ENCODE assay signal across 8 mouse cellular contexts in the genomic region with DNA sequence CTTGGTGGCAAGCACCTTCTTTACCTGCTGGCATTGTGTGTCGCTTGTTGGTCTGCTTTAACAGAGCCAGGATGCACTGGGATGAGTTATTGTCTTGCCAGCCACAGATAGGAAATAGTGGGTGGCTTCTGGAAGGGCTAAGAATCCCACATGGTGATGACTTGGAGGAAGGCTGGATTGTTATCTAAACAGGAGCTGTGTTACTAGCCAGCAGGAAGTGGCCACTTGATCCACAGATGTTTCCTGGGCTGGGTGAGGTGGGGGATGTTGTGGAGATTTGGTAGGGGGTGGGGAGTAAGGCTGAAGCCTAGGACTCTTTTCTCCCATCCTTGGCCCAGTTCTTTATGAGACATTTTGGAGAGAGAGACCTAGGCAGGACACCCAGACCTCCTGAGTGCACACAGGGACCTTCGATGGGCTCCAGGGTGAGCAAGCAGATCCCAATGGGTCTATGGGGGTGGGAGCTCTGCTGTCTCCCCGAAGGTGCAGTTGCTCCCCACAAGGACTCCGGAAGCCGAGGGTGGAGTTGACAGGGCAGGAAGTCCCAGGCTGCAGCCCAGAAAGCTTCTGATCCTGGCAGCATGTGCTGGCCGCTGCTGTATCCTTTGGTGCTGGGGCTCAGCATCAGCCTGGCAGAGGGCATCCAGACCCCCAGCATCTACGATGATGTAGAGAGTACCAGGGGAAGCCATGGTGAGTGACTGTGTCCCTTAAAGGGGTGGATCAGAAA. TPM values are rescaled to one million over a fixed set of nuclear protein-coding genes. Genes with fewer than 3 reads are reported as not detected.
DNase-seq lines count a peak whose midpoint lies in the region; ATAC-seq and TF ChIP-seq lines count a peak whose summit lies in the region.

A gene (plus strand): TSS at position 559 of the 730 bp plus-strand sequence.

- H3K4me1 ChIP-seq in forebrain, embryonic 11.5 days (replicated peaks; ENCODE audit: control insufficient read depth, insufficient read depth, low read length): no peaks in the 10 kb centered on the region
- H3K4me1 ChIP-seq in forebrain, embryonic 16.5 days (replicated peaks; ENCODE audit: control insufficient read depth, insufficient read depth, low read length): no peaks in the 10 kb centered on the region
- peaks cover 3% of the 10 kb centered on the region; the same call in 1 of the 2 replicates for H3K4me1 ChIP-seq in heart, postnatal 0 days (ENCODE audit: control insufficient read depth, insufficient read depth)
- H3K4me1 ChIP-seq in liver, embryonic 13.5 days (replicated peaks): no peaks in the 10 kb centered on the region
- no peaks in the 10 kb centered on the region for H3K4me1 ChIP-seq in hindbrain, embryonic 11.5 days (replicated peaks; ENCODE audit: control insufficient read depth, insufficient read depth, low read length)

- TF ChIP-seq EP300 in heart, postnatal 0 days (IDR thresholded peaks at IDR 0.05; ENCODE audit: low read depth): peak; percentile 68

- H3K9me3 ChIP-seq in forebrain, embryonic 11.5 days (ENCODE audit: control insufficient read depth, low read length): no peaks in the 10 kb centered on the region
- no peaks in the 10 kb centered on the region for H3K9me3 ChIP-seq in forebrain, embryonic 16.5 days (ENCODE audit: control insufficient read depth, low read length)
- H3K9me3 ChIP-seq in heart, postnatal 0 days (replicated peaks; ENCODE audit: control insufficient read depth, low read length): no peaks in the 10 kb centered on the region
- no peaks in the 10 kb centered on the region for H3K9me3 ChIP-seq in liver, embryonic 13.5 days (replicated peaks)
- no peaks in the 10 kb centered on the region for H3K9me3 ChIP-seq in hindbrain, embryonic 11.5 days (ENCODE audit: control insufficient read depth, low read length)

- no peak within 1 kb of the TSS for H3K4me2 ChIP-seq in forebrain, embryonic 11.5 days (ENCODE audit: low read depth, low read length, severe bottlenecking)
- H3K4me2 ChIP-seq in forebrain, embryonic 16.5 days (ENCODE audit: low read length): no peak within 1 kb of the TSS
- peak within 1 kb of the TSS; percentile 31 for H3K4me2 ChIP-seq in heart, postnatal 0 days (ENCODE audit: low read depth, low read length)
- peak within 1 kb of the TSS; percentile 17 for H3K4me2 ChIP-seq in liver, embryonic 13.5 days
- H3K4me2 ChIP-seq in hindbrain, embryonic 11.5 days (replicated peaks; ENCODE audit: low read depth, low read length): no peak within 1 kb of the TSS

- peaks cover 12% of the 10 kb centered on the region; the same call in 1 of the 2 replicates for H3K36me3 ChIP-seq in forebrain, embryonic 11.5 days (ENCODE audit: control insufficient read depth, insufficient read depth, low read length)
- H3K36me3 ChIP-seq in forebrain, embryonic 16.5 days (ENCODE audit: control insufficient read depth, insufficient read depth): peaks cover 18% of the 10 kb centered on the region
- peaks cover 22% of the 10 kb centered on the region; the same call in 1 of the 2 replicates for H3K36me3 ChIP-seq in heart, postnatal 0 days (replicated peaks; ENCODE audit: control insufficient read depth, insufficient read depth, low read length)
- peaks cover 24% of the 10 kb centered on the region for H3K36me3 ChIP-seq in liver, embryonic 13.5 days
- H3K36me3 ChIP-seq in hindbrain, embryonic 11.5 days (ENCODE audit: control insufficient read depth, insufficient read depth, low read length): peaks cover 2% of the 10 kb centered on the region; the same call in 1 of the 2 replicates

- no peak for ATAC-seq in forebrain, embryonic 11.5 days (replicated peaks; ENCODE audit: low FRiP score)
- ATAC-seq in forebrain, embryonic 16.5 days: no peak
- ATAC-seq in heart, postnatal 0 days (ENCODE audit: insufficient read depth, low read depth): peak; percentile 56
- peak; percentile 36; the same call in 1 of the 2 replicates for ATAC-seq in liver, embryonic 13.5 days (ENCODE audit: low read depth)
- no peak for ATAC-seq in hindbrain, embryonic 11.5 days (ENCODE audit: low FRiP score)

- H3K4me3 ChIP-seq in forebrain, embryonic 11.5 days (ENCODE audit: low read depth, low read length): no peak within 1 kb of the TSS
- no peak within 1 kb of the TSS for H3K4me3 ChIP-seq in forebrain, embryonic 16.5 days (replicated peaks; ENCODE audit: low read length)
- H3K4me3 ChIP-seq in heart, postnatal 0 days (ENCODE audit: low read depth, low read length): no peak within 1 kb of the TSS
- H3K4me3 ChIP-seq in liver, embryonic 13.5 days (replicated peaks): peak within 1 kb of the TSS; percentile 10
- H3K4me3 ChIP-seq in hindbrain, embryonic 11.5 days (ENCODE audit: low read depth, low read length): no peak within 1 kb of the TSS

- no peak within 1 kb of the TSS for H3K27ac ChIP-seq in forebrain, embryonic 11.5 days (ENCODE audit: low read depth, low read length)
- no peak within 1 kb of the TSS for H3K27ac ChIP-seq in forebrain, embryonic 16.5 days (ENCODE audit: low read length)
- H3K27ac ChIP-seq in heart, postnatal 0 days (ENCODE audit: low read depth): peak within 1 kb of the TSS; percentile 57
- peak within 1 kb of the TSS; percentile 57 for H3K27ac ChIP-seq in liver, embryonic 13.5 days
- H3K27ac ChIP-seq in hindbrain, embryonic 11.5 days (ENCODE audit: low read depth, low read length): no peak within 1 kb of the TSS

- TF ChIP-seq CTCF in heart, postnatal 0 days (IDR thresholded peaks at IDR 0.05; ENCODE audit: low read depth): no peak

- 91% methylated on average over 7 of the region's 7 CpGs for WGBS in forebrain, embryonic 11.5 days
- WGBS in forebrain, embryonic 16.5 days: 88% methylated on average over 7 of the region's 7 CpGs
- WGBS in heart, postnatal 0 days: 55% methylated on average over 7 of the region's 7 CpGs
- WGBS in liver, embryonic 13.5 days (ENCODE audit: insufficient replicate concordance): 11% methylated on average over 7 of the region's 7 CpGs
- WGBS in hindbrain, embryonic 11.5 days: 74% methylated on average over 7 of the region's 7 CpGs

- no peak within 1 kb of the TSS for H3K9ac ChIP-seq in forebrain, embryonic 11.5 days (ENCODE audit: low read length)
- no peak within 1 kb of the TSS for H3K9ac ChIP-seq in forebrain, embryonic 16.5 days (replicated peaks; ENCODE audit: low read depth, low read length)
- H3K9ac ChIP-seq in heart, postnatal 0 days (replicated peaks; ENCODE audit: low read depth, low read length): no peak within 1 kb of the TSS
- H3K9ac ChIP-seq in liver, embryonic 13.5 days: no peak within 1 kb of the TSS
- H3K9ac ChIP-seq in hindbrain, embryonic 11.5 days (ENCODE audit: low read depth, low read length): no peak within 1 kb of the TSS

- no peaks in the 10 kb centered on the region for H3K27me3 ChIP-seq in forebrain, embryonic 11.5 days (ENCODE audit: control insufficient read depth, insufficient read depth, low read length)
- no peaks in the 10 kb centered on the region for H3K27me3 ChIP-seq in forebrain, embryonic 16.5 days (replicated peaks; ENCODE audit: control insufficient read depth, insufficient read depth, low read length)
- no peaks in the 10 kb centered on the region for H3K27me3 ChIP-seq in heart, postnatal 0 days (ENCODE audit: control insufficient read depth, insufficient read depth, low read length)
- no peaks in the 10 kb centered on the region for H3K27me3 ChIP-seq in liver, embryonic 13.5 days
- H3K27me3 ChIP-seq in hindbrain, embryonic 11.5 days (ENCODE audit: control insufficient read depth, insufficient read depth, low read length): no peaks in the 10 kb centered on the region

- DNase-seq in forebrain, embryonic 11.5 days (ENCODE audit: low spot score): peak; percentile 42
- peak; percentile 72 for DNase-seq in 416B (ENCODE audit: low read depth)
- DNase-seq in heart, postnatal 0 days (ENCODE audit: low spot score): no peak
- no peak for DNase-seq in liver, embryonic 13.5 days
- no peak for DNase-seq in cerebellum, adult 9-10 months
- no peak for DNase-seq in hindbrain, embryonic 11.5 days (ENCODE audit: low spot score)
- DNase-seq in natural killer cell, adult 2 months (ENCODE audit: low spot score in 2 of 2): no peak

RNA-seq across cellular contexts. Expression of the gene that starts here (rescaled TPM):
- polyA plus RNA-seq in forebrain, embryonic 11.5 days (2014; fragmentation: Nextera tagmentation; extraction: Ambion mirVana): 1.1 and 1.2 TPM in 2 replicates
- polyA plus RNA-seq in forebrain, embryonic 16.5 days (2015; fragmentation: Nextera tagmentation; extraction: Ambion mirVana): 0.19 and 0.41 TPM in 2 replicates
- total RNA-seq in heart, postnatal 0 days (2014; rRNA removed; ENCODE audit: low replicate concordance): 0.46 and 1.1 TPM in 2 replicates
- polyA plus RNA-seq in heart, postnatal 0 days (2015; fragmentation: Nextera tagmentation; extraction: Ambion mirVana): 1.5 and 1.8 TPM in 2 replicates
- polyA plus RNA-seq in liver, embryonic 13.5 days (2015; fragmentation: Nextera tagmentation; extraction: Ambion mirVana): 4.5 and 4.8 TPM in 2 replicates
- 0.91 and 1.5 TPM in 2 replicates for polyA plus RNA-seq in hindbrain, embryonic 11.5 days (2014; fragmentation: Nextera tagmentation; extraction: Ambion mirVana)

Comparison
In these comparisons a context has a peak if more than half of its experiments do, and no peak if none do; other contexts are left out.
1. ATAC-seq: peak in heart, postnatal 0 days (single experiment) and liver, embryonic 13.5 days (single experiment); none in forebrain, embryonic 11.5 days (single experiment), forebrain, embryonic 16.5 days (single experiment) and hindbrain, embryonic 11.5 days (single experiment).
2. DNase-seq: peak in forebrain, embryonic 11.5 days (single experiment) and 416B (single experiment); none in heart, postnatal 0 days (single experiment), liver, embryonic 13.5 days (single experiment), cerebellum, adult 9-10 months (single experiment), hindbrain, embryonic 11.5 days (single experiment) and natural killer cell, adult 2 months (0 of 2).
3. H3K27ac ChIP-seq: peak in heart, postnatal 0 days (single experiment) and liver, embryonic 13.5 days (single experiment); none in forebrain, embryonic 11.5 days (single experiment), forebrain, embryonic 16.5 days (single experiment) and hindbrain, embryonic 11.5 days (single experiment).
4. H3K4me2 ChIP-seq: peak in heart, postnatal 0 days (single experiment) and liver, embryonic 13.5 days (single experiment); none in forebrain, embryonic 11.5 days (single experiment), forebrain, embryonic 16.5 days (single experiment) and hindbrain, embryonic 11.5 days (single experiment).